Mouse (Mus musculus) G1E (cell line): ENCODE measurements at regions not wholly inside any gene's neighbourhood (a gene's known extent, or its start where the extent isn't known, plus 50 kb on each side); places are given as distances from the start of the nearest gene placed in this dataset.

Experiments used
- CTCF ChIP-seq: IDR thresholded peaks from 2 replicates; pipeline ENCODE4 v1.5.1; 2012; ENCODE audit warnings: low read depth, low read length, inconsistent platforms, mixed read lengths
- GATA1 ChIP-seq: IDR thresholded peaks from 2 replicates; pipeline ENCODE4 v1.6.1; 2012; ENCODE audit warnings: borderline replicate concordance, low read length, inconsistent platforms, mixed read lengths
- POLR2AphosphoS5 ChIP-seq: IDR thresholded peaks from 2 replicates; pipeline ENCODE4 v1.6.1; 2012; ENCODE audit warnings: low read depth, low read length, inconsistent platforms; ENCODE audit not compliant: insufficient replicate concordance
- TAL1 ChIP-seq: conservative IDR thresholded peaks from 2 replicates; pipeline ENCODE4 v1.6.1; 2012; ENCODE audit warnings: low read depth, low read length, inconsistent platforms, mixed read lengths

DNA sequence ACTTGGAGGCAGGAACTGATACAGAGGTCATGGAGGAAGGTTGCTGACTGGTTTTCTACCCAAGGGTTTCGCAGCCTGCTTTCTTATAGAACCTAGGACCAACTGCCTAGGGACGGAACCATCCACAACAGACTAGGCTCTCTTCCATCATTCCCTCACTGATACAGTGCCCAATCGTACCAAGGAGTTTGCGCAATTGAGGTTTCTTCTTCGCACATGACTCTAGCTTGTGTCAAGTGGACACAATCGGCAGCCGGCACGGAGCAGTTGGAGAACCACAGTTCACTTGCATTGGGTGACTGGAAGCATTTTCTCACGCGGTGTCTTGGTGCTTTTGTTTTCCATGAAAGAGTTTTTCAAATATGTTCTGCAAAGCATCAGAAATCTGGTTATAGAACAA is 149.1 kb upstream of the Dyrk2 start:
- TF ChIP-seq CTCF (no peak), TAL1 (no peak), GATA1 (no peak), POLR2AphosphoS5 (no peak)
